ENCODE assay signal across 8 mouse cellular contexts in genomic region chr9:64060033-64060539, GRCm38 (mm10). TPM values are rescaled to one million over a fixed set of nuclear protein-coding genes. Genes with fewer than 3 reads are reported as not detected.
DNase-seq lines count a peak whose midpoint lies in the region; ATAC-seq and TF ChIP-seq lines count a peak whose summit lies in the region.

No protein-coding gene starts in this region.

- H3K9me3 ChIP-seq in lung, embryonic 15.5 days = no peaks in the 10 kb centered on the region

- H3K4me1 ChIP-seq in kidney, adult 2 months (ENCODE audit: control insufficient read depth, insufficient read depth, low read length) = 0 out of 2 replicates have a peak, but pooled peaks cover 5% of the 10 kb centered on the region
- H3K4me1 ChIP-seq in lung, embryonic 15.5 days = peaks cover 23% of the 10 kb centered on the region

- TF ChIP-seq CTCF in kidney, adult 2 months (conservative IDR thresholded peaks at IDR 0.05; ENCODE audit: insufficient read depth, insufficient read length, low read depth, low read length) = no peak

- ATAC-seq in lung, embryonic 15.5 days (ENCODE audit: borderline replicate concordance, extremely low read depth, low FRiP score, low TSS enrichment) = peak; percentile 84

- 0 out of 2 replicates have a peak overlapping the region, but pooled peaks have one; percentile 9 for H3K4me3 ChIP-seq in kidney, adult 2 months (ENCODE audit: insufficient read depth, low read depth, low read length)
- peak overlapping the region; percentile 28 for H3K4me3 ChIP-seq in lung, embryonic 15.5 days

- peak overlapping the region; percentile 42 for H3K9ac ChIP-seq in lung, embryonic 15.5 days

- 15% methylated on average over 30 of the region's 30 CpGs for WGBS in kidney, adult 2 months
- WGBS in lung, embryonic 15.5 days = 2% methylated on average over 30 of the region's 30 CpGs

- H3K36me3 ChIP-seq in kidney, adult 2 months (ENCODE audit: control insufficient read depth, insufficient read depth, low read length) = no peaks in the 10 kb centered on the region
- H3K36me3 ChIP-seq in lung, embryonic 15.5 days = no peaks in the 10 kb centered on the region

- no peaks in the 10 kb centered on the region for H3K27me3 ChIP-seq in kidney, adult 2 months (replicated peaks; ENCODE audit: control insufficient read depth, insufficient read depth, low read length)
- no peaks in the 10 kb centered on the region for H3K27me3 ChIP-seq in lung, embryonic 15.5 days

- H3K4me2 ChIP-seq in lung, embryonic 15.5 days = peak overlapping the region; percentile 60

- no peak overlapping the region for H3K27ac ChIP-seq in kidney, adult 2 months (ENCODE audit: insufficient read depth, low read depth, low read length)
- H3K27ac ChIP-seq in lung, embryonic 15.5 days = peak overlapping the region; percentile 64

- peak; percentile 46 for DNase-seq in Muller cell, postnatal 12 days (ENCODE audit: inconsistent ontology term)
- peak; percentile 65 for DNase-seq in c-Kit-negative CD71-positive TER-119-positive erythroid progenitor cells, embryonic 14.5 days (ENCODE audit: low read depth, low spot score)
- peak; percentile 19 for DNase-seq in heart, adult 8-10 months (ENCODE audit: low spot score)
- peak; percentile 48 for DNase-seq in kidney, adult 2 months
- peak; percentile 56 for DNase-seq in retina, postnatal 1 day
- DNase-seq in frontal cortex, postnatal 10 days (ENCODE audit: low spot score in 2 of 2) = no peak
- no peak for DNase-seq in cerebellum, adult 11 months

- TF ChIP-seq POLR2A in kidney, adult 2 months (IDR thresholded peaks at IDR 0.05; ENCODE audit: low read depth, low read length) = no peak

RNA-seq across cellular contexts. Expression of gene Smad6, which starts 38.2 kb away (rescaled TPM):
- total RNA-seq in heart, adult 8-10 months (2022) = 10 to 100 TPM; 10.9 to 16.5 (median 11.9) TPM
- 15.9 and 22.8 TPM in 2 replicates for polyA plus RNA-seq in kidney, adult 2 months (2012; rRNA removed)
- 13.2 and 14.1 TPM in 2 replicates for polyA plus RNA-seq in lung, embryonic 15.5 days (2015; fragmentation: Nextera tagmentation; extraction: Ambion mirVana)

RNA-seq across cellular contexts. Expression of gene Lctl, which starts 56.9 kb away (rescaled TPM):
- total RNA-seq in heart, adult 8-10 months (2022) = under 1 TPM in 2 of 4 experiments, not detected in 2; 0.68 to 0.75 TPM
- 5.1 and 6.9 TPM in 2 replicates for polyA plus RNA-seq in kidney, adult 2 months (2012; rRNA removed)
- not detected in 2 replicates for polyA plus RNA-seq in lung, embryonic 15.5 days (2015; fragmentation: Nextera tagmentation; extraction: Ambion mirVana)

Comparison
In these comparisons a context has a peak if more than half of its experiments do, and no peak if none do; other contexts are left out.
1. DNase-seq: peak in Muller cell, postnatal 12 days (single experiment), c-Kit-negative CD71-positive TER-119-positive erythroid progenitor cells, embryonic 14.5 days (single experiment), heart, adult 8-10 months (single experiment), kidney, adult 2 months (single experiment) and retina, postnatal 1 day (single experiment); none in frontal cortex, postnatal 10 days (0 of 2) and cerebellum, adult 11 months (single experiment).